Mouse (Mus musculus): ENCODE measurements around the gene Mad2l1bp.

DNA sequence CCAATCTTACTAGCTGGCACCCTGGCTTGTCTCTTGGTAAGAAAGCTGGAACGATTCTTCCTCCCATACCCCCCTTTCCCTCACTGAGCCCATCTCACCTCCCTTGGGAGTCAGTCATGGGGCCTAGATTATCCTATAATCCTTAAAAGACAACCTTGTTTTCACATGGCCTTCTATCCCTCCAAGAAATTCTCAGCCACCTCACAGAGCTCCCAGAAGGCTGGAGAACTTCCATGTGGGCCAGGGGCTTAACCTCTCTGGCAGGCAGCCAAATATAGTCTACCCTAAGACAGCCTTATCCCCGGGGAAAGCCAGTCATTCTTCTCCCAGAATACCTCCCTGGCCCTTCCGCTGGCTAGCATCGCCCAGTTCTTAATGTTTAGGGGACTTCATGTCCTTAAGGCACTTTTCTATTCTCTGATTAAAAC is 34.9 kb downstream of the Mad2l1bp start:
- no peak for TF ChIP-seq POLR2A (IDR thresholded peaks at IDR 0.05; ENCODE audit: low read depth, low read length)
- no peak for TF ChIP-seq CTCF (IDR thresholded peaks at IDR 0.05; ENCODE audit: extremely low read depth, insufficient read depth, insufficient read length, insufficient replicate concordance)
